Mouse (Mus musculus): ENCODE measurements at regions not wholly inside any gene's neighbourhood (a gene's known extent, or its start where the extent isn't known, plus 50 kb on each side); places are given as distances from the start of the nearest gene placed in this dataset.

- TF ChIP-seq CTCF (IDR thresholded peaks at IDR 0.05; ENCODE audit: low read depth) = no peak
- TF ChIP-seq EP300 (IDR thresholded peaks at IDR 0.05; ENCODE audit: low read depth) = no peak
- 56% methylated on average over 10 of the region's 10 CpGs for WGBS (ENCODE audit: insufficient replicate concordance)
- no peaks in the 10 kb centered on the region for H3K4me1 ChIP-seq (replicated peaks; ENCODE audit: control insufficient read depth in 2 of 2, insufficient read depth in 2 of 2, low read length in 1 of 2)
Measured at GRCm38 (mm10) chr12:27247756-27248544, 94.4 kb downstream of the Sox11 start.

GRCm38 (mm10) chr12:27235748-27236147 is 106.6 kb downstream of the Sox11 start:
- Histone ChIP-seq H3K9ac (replicated peaks) (no peak overlapping the region), H3K4me3 (ENCODE audit: insufficient read depth in 1 of 2, low read depth in 2 of 2, low read length in 2 of 2) (no peak overlapping the region), H3K4me2 (ENCODE audit: low read depth) (no peak overlapping the region), H3K27me3 (ENCODE audit: control insufficient read depth, insufficient read depth, low read length) (no peaks in the 10 kb centered on the region), H3K4me1 (replicated peaks; ENCODE audit: control insufficient read depth in 2 of 2, insufficient read depth in 2 of 2, low read length in 1 of 2) (no peaks in the 10 kb centered on the region), H3K9me3 (ENCODE audit: control insufficient read depth, low read length) (no peaks in the 10 kb centered on the region), H3K36me3 (replicated peaks; ENCODE audit: control insufficient read depth, insufficient read depth, low read depth) (no peaks in the 10 kb centered on the region), H3K27ac (no peak overlapping the region)
- no peak for DNase-seq (ENCODE audit: low read depth in 3 of 3, low spot score in 3 of 3)
- ATAC-seq (ENCODE audit: insufficient read depth) = no peak
- TF ChIP-seq CTCF (IDR thresholded peaks at IDR 0.05; ENCODE audit: low read depth) (no peak), EP300 (IDR thresholded peaks at IDR 0.05; ENCODE audit: low read depth) (no peak)
- 31% methylated on average over 1 of the region's 1 CpGs for WGBS (ENCODE audit: insufficient replicate concordance)

More at GRCm38 (mm10) chr12:27247756-27248544, 94.4 kb downstream of the Sox11 start:
- H3K9me3 ChIP-seq (ENCODE audit: control insufficient read depth, low read length) = no peaks in the 10 kb centered on the region
- ATAC-seq (ENCODE audit: insufficient read depth) (no peak), DNase-seq (ENCODE audit: low read depth in 3 of 3, low spot score in 3 of 3) (no peak)
- no peak overlapping the region for H3K4me3 ChIP-seq (ENCODE audit: insufficient read depth in 1 of 2, low read depth in 2 of 2, low read length in 2 of 2)
- H3K27ac ChIP-seq = no peak overlapping the region
- no peak overlapping the region for H3K4me2 ChIP-seq (ENCODE audit: low read depth)
- no peaks in the 10 kb centered on the region for H3K36me3 ChIP-seq (replicated peaks; ENCODE audit: control insufficient read depth, insufficient read depth, low read depth)
- H3K27me3 ChIP-seq (ENCODE audit: control insufficient read depth, insufficient read depth, low read length) = no peaks in the 10 kb centered on the region
- no peak overlapping the region for H3K9ac ChIP-seq (replicated peaks)

GRCm38 (mm10) chr12:27221541-27221940 is 120.8 kb downstream of the Sox11 start:
- DNase-seq (ENCODE audit: low read depth in 3 of 3, low spot score in 3 of 3) (no peak), ATAC-seq (ENCODE audit: insufficient read depth) (no peak)
- Histone ChIP-seq H3K27me3 (ENCODE audit: control insufficient read depth, insufficient read depth, low read length) (no peaks in the 10 kb centered on the region), H3K9me3 (ENCODE audit: control insufficient read depth, low read length) (no peaks in the 10 kb centered on the region), H3K9ac (replicated peaks) (no peak overlapping the region), H3K36me3 (replicated peaks; ENCODE audit: control insufficient read depth, insufficient read depth, low read depth) (no peaks in the 10 kb centered on the region), H3K27ac (no peak overlapping the region), H3K4me3 (ENCODE audit: insufficient read depth in 1 of 2, low read depth in 2 of 2, low read length in 2 of 2) (no peak overlapping the region), H3K4me2 (ENCODE audit: low read depth) (no peak overlapping the region), H3K4me1 (replicated peaks; ENCODE audit: control insufficient read depth in 2 of 2, insufficient read depth in 2 of 2, low read length in 1 of 2) (no peaks in the 10 kb centered on the region)
- WGBS (ENCODE audit: insufficient replicate concordance) = 49% methylated on average over 3 of the region's 3 CpGs
- no peak for TF ChIP-seq EP300 (IDR thresholded peaks at IDR 0.05; ENCODE audit: low read depth)
- no peak for TF ChIP-seq CTCF (IDR thresholded peaks at IDR 0.05; ENCODE audit: low read depth)

GRCm38 (mm10) chr12:27201191-27201590 is 141.2 kb downstream of the Sox11 start:
- H3K36me3 ChIP-seq (replicated peaks; ENCODE audit: control insufficient read depth, insufficient read depth, low read depth) = no peaks in the 10 kb centered on the region
- H3K9me3 ChIP-seq (ENCODE audit: control insufficient read depth, low read length) = no peaks in the 10 kb centered on the region
- no peak overlapping the region for H3K27ac ChIP-seq
- no peak overlapping the region for H3K4me2 ChIP-seq (ENCODE audit: low read depth)
- H3K9ac ChIP-seq (replicated peaks) = no peak overlapping the region
- H3K4me1 ChIP-seq (replicated peaks; ENCODE audit: control insufficient read depth in 2 of 2, insufficient read depth in 2 of 2, low read length in 1 of 2) = no peaks in the 10 kb centered on the region
- ATAC-seq (ENCODE audit: insufficient read depth) = no peak
- no peak overlapping the region for H3K4me3 ChIP-seq (ENCODE audit: insufficient read depth in 1 of 2, low read depth in 2 of 2, low read length in 2 of 2)
- DNase-seq (ENCODE audit: low read depth in 3 of 3, low spot score in 3 of 3) = no peak
- no peaks in the 10 kb centered on the region for H3K27me3 ChIP-seq (ENCODE audit: control insufficient read depth, insufficient read depth, low read length)
- 16% methylated on average over 7 of the region's 7 CpGs for WGBS (ENCODE audit: insufficient replicate concordance)
- TF ChIP-seq EP300 (IDR thresholded peaks at IDR 0.05; ENCODE audit: low read depth) = no peak
- TF ChIP-seq CTCF (IDR thresholded peaks at IDR 0.05; ENCODE audit: low read depth) = no peak

GRCm38 (mm10) chr12:27194001-27194400 is 148.4 kb downstream of the Sox11 start:
- Histone ChIP-seq H3K9me3 (ENCODE audit: control insufficient read depth, low read length) (no peaks in the 10 kb centered on the region), H3K4me3 (ENCODE audit: insufficient read depth in 1 of 2, low read depth in 2 of 2, low read length in 2 of 2) (no peak overlapping the region), H3K27me3 (ENCODE audit: control insufficient read depth, insufficient read depth, low read length) (no peaks in the 10 kb centered on the region), H3K4me2 (ENCODE audit: low read depth) (no peak overlapping the region), H3K9ac (replicated peaks) (no peak overlapping the region), H3K4me1 (replicated peaks; ENCODE audit: control insufficient read depth in 2 of 2, insufficient read depth in 2 of 2, low read length in 1 of 2) (no peaks in the 10 kb centered on the region), H3K36me3 (replicated peaks; ENCODE audit: control insufficient read depth, insufficient read depth, low read depth) (no peaks in the 10 kb centered on the region), H3K27ac (no peak overlapping the region)
- ATAC-seq (ENCODE audit: insufficient read depth) (no peak), DNase-seq (ENCODE audit: low read depth in 3 of 3, low spot score in 3 of 3) (no peak)
- no peak for TF ChIP-seq EP300 (IDR thresholded peaks at IDR 0.05; ENCODE audit: low read depth)
- no peak for TF ChIP-seq CTCF (IDR thresholded peaks at IDR 0.05; ENCODE audit: low read depth)
